Mouse (Mus musculus) monocyte, adult 5-6 weeks (primary cell): Measurements from ENCODE around the gene Slc27a1. TPM values are rescaled to one million over a fixed set of nuclear protein-coding genes. Genes with fewer than 3 reads are reported as not detected.
A peak's percentile ranks its signal among the peaks of the same experiment; 100 is the strongest.

Source experiments
- ATAC-seq: fragments of 153-309, 156-312 bp; replicated peaks from 2 replicates; pipeline ENCODE4 v1.8.0; 2017; ENCODE audit warnings: mild to moderate bottlenecking; ENCODE audit not compliant: low TSS enrichment, insufficient number of reproducible peaks, severe bottlenecking, poor library complexity, low FRiP score
- total RNA-seq: library from RNA; stranded (forward); fragments of 200-1000, 200-491, 200-594 nt; gene quantifications from 3 replicates; pipeline ENCODE4 v1.2.3, GENCODE M21; 2017

Slc27a1 gene
- total RNA-seq, 1 experiment from 2014 or later = 0.76 TPM

DNA sequence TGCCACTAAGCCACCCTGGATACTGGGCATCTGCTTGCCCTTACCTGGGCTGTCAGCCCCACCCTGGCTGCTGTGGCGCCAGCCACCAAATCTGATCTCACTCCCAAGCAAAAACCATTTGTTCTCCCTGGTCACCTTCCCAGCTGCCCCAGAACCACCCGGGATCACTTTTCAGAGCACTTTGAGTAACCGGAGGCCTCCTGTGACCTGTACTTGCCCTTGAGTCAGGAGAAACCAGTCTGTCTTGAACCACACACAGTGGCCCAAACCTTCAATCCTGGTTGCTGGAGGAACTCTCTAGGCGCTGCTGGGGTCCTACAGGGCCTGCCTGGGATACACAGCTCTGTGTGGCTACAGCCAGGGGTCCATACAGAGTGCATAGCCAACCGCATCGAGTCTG lies 15.9 kb upstream of the Slc27a1 start:
- ATAC-seq = no peak

DNA sequence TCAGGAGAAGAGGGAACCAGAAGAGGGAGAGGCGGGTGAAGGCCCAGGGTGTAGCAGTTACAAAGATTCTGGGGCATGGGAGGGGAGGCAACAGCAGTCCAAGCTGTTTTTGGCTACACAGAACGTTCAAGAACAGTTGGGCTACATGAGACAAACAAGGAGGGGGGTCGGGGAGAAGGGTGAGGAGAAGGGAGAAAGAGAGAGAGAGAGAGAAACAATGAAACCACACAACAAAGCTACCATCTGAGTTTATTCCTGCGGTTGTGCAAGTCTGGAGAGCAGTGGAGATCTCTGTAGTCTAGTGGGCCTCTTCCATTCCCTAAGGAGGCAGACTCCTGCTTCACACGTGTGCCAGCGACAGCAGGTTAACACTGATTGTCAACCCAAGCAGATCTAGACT lies 14.7 kb upstream of the Slc27a1 start:
- no peak for ATAC-seq

- no peak for ATAC-seq
These were observed 14.0 kb upstream of the Slc27a1 start for GRCm38 (mm10) chr8:71554644-71555043.

DNA sequence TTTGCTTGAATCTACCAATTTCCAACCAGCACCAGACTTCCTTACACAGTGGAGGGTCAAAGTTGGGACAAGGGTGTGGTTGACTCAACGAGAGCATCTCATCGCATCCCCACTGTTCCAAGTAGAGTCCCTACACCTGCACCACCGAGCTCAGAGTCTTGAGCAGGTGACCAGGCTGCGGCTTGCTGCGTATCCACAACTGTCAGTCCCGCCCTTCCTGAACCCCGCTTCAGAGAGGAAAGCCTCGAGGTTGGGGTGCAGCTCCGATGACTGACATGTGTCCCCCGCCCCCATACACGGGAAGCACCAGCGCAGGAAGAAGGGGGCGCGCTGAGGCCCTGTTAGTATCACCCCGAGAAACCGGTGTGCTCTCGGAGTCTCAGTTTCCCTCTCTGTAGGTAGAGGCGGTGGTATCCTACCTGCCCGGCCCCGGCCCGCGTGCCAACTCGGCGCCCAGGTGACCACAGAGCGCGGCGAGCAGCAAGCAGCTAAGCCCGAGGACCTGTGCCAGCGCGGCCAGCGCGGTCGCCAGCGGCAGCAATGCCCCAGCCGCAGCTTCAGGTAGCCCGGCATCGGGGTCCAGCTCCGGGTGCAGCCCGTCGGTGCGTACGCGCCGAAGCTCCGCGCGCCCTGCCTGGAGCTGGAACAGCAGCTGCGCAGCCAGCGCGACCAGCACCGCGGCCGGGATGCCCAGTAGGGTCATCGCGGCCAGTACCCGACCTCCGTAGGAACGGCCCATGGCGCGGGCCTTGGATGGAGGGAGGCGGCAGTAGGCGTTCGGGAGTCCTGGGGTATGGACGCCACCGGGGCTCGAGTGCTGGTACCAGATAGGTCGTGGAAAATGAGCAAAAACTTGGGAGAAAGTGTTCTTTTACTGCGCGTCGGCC lies 10.4 kb upstream of the Slc27a1 start, which contains the start of gene Tmem221:
Gene Tmem221 (minus strand): TSS at position 801 of the 887 bp plus-strand sequence.
- ATAC-seq = no peak

DNA sequence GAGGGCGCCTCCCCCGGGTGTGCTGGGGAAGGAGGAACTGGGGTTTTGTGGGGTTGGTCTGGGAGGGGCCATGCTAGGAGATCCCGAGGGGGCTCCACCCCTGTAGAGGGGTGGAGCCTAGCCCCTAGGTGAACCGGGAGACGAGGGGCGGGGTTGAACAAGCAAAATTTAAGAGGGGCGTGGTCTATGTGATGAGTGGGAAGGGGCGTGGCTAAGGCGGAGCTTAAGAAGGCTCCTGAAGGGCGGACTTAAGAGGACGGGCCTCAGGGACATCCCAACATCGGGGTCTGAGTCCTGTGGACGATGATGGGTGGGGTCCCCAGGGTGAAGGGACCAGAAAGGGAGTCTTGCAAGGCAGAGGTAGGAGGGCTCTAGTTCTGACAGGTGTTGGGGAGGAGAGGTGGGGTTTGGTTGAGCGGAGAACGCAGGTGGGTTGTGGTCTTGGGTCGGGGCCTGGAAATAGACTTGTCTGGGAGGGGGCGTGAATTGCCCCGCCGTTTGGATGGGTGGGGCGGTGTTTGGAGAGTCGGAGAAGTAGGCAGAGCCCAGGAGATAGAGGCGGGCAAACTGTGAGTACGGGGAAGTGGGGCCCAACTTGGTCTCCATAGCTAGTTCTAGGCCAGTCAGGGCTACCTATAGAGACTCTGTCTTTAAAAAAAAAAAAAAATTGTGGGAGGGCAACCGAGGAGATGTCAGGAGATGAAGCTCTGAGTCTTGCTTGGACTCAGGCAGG lies 9.6 kb upstream of the Slc27a1 start:
- peak; percentile 64 for ATAC-seq

DNA sequence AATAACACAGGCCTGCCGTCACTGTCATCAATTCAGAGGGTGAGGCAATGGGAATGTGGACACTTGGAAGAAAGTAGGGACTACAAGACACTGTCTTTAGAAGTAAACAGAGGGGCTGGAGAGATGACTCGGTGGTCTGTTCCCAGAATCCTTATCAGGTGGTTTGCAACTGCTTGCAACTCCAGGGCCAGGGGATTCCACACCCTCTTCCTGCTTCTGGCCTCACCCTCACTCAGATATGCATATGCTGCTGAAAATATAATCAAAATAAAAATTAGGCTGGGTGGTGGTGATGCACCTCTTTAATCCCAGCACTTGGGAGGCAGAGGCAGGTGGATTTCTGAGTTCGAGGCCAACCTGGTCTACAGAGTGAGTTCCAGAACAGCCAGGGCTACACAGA lies 8.6 kb upstream of the Slc27a1 start:
- no peak for ATAC-seq

DNA sequence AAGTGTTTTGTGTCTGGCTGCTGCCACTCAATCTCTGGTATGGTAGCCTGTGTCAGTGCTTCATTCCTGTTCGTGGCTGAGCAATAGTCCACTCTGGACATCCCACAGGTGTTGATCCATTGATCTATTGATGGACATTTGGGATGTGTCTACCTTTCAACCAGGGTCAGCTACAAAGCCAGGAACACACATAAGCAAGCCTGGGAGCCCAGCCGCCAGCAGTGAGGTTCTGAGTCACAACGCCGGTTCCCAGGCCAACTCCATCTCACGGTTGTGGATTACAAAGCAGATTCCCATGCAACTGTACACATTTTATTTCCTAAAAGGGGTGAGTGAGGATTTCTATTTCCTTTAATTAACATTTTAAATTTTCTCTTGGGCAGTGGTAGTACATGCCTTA lies 7.9 kb upstream of the Slc27a1 start:
- no peak for ATAC-seq

GRCm38 (mm10) chr8:71561401-71561800 lies 7.3 kb upstream of the Slc27a1 start:
- ATAC-seq = peak; percentile 42

DNA sequence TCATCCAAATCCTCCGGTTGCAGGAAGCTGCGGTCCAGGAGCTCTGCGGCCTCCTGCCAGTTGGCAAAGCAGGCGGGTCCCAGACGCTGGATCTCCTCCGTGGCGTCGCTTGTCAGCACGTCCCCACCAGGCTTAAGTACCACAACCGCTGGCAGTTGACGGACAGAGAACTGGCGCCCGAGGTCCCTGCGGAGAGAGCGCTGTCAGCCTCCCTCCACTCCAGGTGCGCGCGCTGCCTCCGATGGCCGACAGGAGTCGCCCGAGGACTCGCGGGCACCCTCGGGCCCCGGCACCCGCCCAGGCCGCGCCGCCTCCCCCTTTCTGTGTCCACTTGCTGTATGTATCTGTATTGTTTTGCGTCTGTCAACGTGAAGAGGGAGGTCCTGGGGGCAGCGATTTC lies 5.9 kb upstream of the Slc27a1 start:
- ATAC-seq = peak; percentile 44; the same call in 1 of the 2 replicates

- ATAC-seq = no peak
These were observed 4.7 kb upstream of the Slc27a1 start for GRCm38 (mm10) chr8:71563992-71564391.

GRCm38 (mm10) chr8:71566501-71566900 lies 2.2 kb upstream of the Slc27a1 start, which contains the start of gene Nxnl1:
Gene Nxnl1 (minus strand): TSS chr8:71566601.
- ATAC-seq = no peak

GRCm38 (mm10) chr8:71567587-71567986 lies 1.1 kb upstream of the Slc27a1 start:
- no peak for ATAC-seq

DNA sequence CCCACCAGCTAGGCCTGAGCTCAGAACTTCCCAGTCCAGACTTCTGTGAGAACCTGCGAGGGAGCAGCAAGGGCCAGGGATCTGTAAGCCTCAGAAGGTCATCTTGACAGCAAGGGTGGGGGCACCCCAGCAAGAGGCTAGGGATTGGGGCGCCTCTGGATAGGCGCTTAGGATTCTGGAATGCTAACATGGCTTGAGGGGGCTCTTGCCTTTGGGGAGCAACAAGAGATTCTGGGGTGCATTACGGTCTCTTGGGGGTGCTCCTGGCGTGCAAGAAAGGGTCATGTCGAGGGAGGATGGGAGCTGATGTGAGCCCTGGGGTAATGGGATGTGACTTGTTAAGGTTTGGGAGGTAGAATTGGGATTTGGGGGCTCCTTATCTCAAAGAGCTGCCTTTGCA lies 259 bp downstream of the Slc27a1 start:
- no peak for ATAC-seq

DNA sequence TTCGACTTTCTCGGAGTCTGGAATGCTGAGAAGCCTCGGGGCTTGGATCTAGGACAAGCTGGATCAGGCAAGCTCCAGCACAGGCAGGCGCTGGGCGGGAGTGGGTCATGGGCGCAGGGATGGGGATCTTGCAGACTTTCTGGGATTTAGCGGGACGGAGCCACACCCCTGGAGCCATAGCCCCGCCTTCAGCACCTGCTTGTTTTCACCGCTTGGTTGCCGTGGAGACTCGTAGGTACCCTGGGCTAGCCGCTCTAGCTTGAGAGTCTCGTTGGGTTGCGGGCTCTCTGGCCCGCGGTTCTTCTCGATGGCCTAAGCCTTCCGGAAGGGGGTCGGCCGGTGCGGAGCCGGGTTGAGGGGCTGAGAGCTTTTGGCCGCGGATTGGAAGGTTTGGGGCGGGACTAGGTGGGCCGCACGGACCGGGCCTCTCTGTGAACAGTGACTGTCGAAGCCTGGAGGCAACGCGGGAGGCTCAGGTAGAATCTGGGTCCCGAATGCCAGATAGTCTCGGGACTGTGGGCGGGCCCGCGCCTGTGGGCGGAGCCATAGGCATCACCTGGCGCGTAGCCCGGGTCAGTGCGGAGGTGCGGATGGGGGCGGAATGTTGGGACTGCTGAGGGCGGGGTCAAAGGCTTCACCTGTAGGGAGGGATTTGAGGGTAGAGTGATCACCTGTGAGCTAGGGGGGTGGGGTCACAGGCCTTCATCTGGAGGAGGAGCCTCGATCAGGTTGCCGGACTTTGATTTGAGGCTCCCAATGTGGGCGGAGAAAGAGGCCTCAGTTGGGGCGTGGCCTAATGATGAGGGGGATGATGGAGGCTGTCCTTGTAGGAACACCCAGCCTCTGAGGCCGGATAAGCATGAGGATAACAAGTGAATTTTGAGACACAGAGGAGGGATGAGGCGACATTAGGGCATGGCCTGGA lies 946 bp downstream of the Slc27a1 start:
- peak; percentile 52 for ATAC-seq

DNA sequence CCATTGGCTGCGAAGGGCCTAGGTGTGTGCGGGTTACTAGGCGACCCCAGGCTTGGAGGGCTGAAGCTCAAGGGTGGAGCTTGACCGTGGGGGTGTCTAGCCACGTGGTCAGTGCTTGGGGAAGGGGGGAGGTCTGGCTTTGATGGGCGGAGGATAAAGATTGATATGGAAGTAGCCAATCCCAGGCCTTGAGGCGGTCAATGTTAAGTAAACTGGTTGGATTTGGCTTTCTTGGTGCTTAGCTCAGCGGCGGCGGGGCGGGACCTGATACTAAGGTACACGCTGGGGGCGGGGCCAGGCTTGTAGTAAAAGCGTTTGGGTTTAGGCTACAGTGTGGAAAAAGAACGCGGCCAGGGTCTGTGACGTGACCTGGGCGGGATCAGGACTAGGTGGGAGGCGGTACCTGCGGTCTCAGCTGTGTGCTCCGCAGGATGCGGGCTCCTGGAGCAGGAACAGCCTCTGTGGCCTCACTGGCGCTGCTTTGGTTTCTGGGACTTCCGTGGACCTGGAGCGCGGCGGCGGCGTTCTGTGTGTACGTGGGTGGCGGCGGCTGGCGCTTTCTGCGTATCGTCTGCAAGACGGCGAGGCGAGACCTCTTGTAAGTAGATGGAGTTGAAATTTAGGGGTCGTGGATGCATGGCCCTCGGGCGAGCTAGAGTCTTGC lies 1.7 kb downstream of the Slc27a1 start:
- ATAC-seq = peak; percentile 74

DNA sequence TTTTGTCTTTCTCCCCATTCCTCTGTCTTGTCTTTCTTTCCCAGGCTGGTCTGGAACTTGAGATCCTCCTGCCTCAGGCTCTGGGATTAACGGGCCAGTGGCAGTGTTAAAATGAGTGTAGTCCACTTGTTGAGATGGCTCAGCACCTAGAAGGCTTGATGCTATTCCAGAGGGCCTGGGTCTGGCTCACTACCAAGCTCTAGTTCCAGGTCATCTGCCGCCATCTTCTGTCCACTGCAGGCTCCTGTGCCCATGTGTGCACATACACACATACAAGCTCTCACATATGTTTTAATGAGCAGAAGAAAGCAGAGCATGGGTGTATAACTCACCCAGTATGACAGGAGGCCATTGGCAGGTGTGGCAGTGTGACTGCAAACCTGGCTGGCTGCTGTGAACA lies 3.4 kb downstream of the Slc27a1 start:
- no peak for ATAC-seq

DNA sequence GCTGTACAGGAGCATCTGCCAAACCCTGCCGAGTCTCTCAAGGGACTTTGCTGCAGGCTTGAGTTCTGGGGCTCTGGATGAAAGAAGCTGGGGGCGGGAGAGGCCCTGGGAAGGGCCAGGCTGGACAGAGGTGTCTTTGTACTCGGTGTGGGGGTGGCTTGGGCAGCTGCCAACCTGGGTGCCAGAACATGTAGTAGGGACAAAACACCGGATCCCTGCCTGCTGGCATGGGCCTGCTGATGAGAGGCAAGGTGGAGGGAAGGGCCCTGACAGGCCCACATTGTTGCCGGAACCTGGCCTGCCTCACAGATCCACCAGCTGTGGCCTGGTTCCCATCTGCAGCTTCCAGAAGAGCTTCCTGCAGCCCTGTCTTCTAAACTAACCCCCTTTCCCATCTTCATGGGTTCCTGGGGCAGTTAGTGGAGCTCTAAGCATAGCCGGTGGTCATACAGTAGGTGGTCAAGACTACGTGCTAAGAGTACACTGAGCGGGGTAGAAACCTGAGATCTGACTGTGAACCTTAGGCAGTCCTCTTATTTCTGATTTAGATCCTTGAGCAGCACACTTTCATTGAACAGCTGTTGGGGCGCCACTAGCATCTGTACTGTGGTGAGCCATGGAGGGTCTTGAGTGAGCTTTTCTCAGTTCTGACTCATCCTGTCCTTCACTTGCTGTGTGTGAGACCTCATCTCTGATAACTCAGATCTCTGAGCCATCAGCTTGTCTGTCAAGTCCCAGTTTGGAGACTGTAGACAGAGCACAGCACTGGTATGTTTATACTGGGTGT lies 4.4 kb downstream of the Slc27a1 start:
- no peak for ATAC-seq

DNA sequence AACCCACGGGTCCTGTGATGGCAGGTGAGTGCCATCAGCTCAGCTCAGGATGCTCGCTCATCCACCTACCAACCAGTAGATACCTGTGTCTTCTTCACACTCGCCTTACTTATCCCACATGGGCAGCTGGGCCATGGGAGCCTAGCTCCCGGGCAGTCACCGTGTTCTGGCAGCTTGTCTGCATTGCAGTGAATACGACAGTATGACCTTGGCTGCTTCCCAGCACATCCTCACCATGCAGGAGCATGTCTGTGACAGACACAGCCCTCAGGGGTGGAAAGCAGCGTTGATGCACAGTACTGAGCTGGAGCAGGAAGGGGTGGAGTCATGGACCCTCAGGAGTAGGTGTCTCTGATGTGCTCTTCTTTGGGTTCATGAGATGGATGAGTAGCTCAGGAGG lies 5.7 kb downstream of the Slc27a1 start:
- ATAC-seq = no peak
